Mouse (Mus musculus): ENCODE results near the gene Gm10100. TPM values are rescaled to one million over a fixed set of nuclear protein-coding genes. Genes with fewer than 3 reads are reported as not detected.
"Not testable (repeated sequence)": the region's sequence is repeated elsewhere in the genome, so short reads cannot be mapped to it uniquely, and the experiment has no call there.

Gene Gm10100
- total RNA-seq, 2 experiments from 2014 or later, result not detected

- DNase-seq, result no peak
These were observed 27.2 kb downstream of the Gm10100 start for GRCm38 (mm10) chr10:77753448-77753847.

GRCm38 (mm10) chr10:77759582-77759981 lies 33.3 kb downstream of the Gm10100 start, which contains the start of gene Gm3233:
Gene Gm3233 (minus strand): TSS chr10:77759682.
- not testable (repeated sequence) for DNase-seq

- DNase-seq, result no peak
These were observed 43.4 kb downstream of the Gm10100 start for GRCm38 (mm10) chr10:77769727-77770126.

- DNase-seq, result not testable (repeated sequence)
These were observed 44.9 kb downstream of the Gm10100 start, which contains the start of gene Gm3238 for GRCm38 (mm10) chr10:77771225-77771624. Gene Gm3238 (minus strand): TSS chr10:77771325.

GRCm38 (mm10) chr10:77772142-77772541 lies 45.9 kb downstream of the Gm10100 start:
- DNase-seq, result not testable (repeated sequence)

Other genes starting within 250 kb of the Gm10100 start
- gene Fam207a, start 210.7 kb upstream of the Gm10100 start, total RNA-seq (2021), result 10 to 100 TPM; 12.6 to 13.2 TPM
- 1 to 10 TPM; 2.0 to 2.5 TPM for gene Itgb2, start 196.2 kb upstream of the Gm10100 start, total RNA-seq (2021)
- gene Pttg1ip, start 144.8 kb upstream of the Gm10100 start, total RNA-seq (2021), result 100 to 1,000 TPM; 113 to 119 TPM
- 10 to 100 TPM; 90.9 to 97.9 TPM for gene Sumo3, start 120.4 kb upstream of the Gm10100 start, total RNA-seq (2021)
- gene Gm49325, start 120.3 kb upstream of the Gm10100 start, total RNA-seq (2021), result 10 to 100 TPM; 15.9 to 20.8 TPM
- gene Ube2g2, start 104.2 kb upstream of the Gm10100 start, total RNA-seq (2021), result 10 to 100 TPM; 56.1 to 63.8 TPM
- not detected for gene Tspear, start 39.9 kb upstream of the Gm10100 start, total RNA-seq (2021)
- gene Gm19402, start 35.7 kb upstream of the Gm10100 start, total RNA-seq (2021), result not detected
- not detected for gene Gm9508, start 29.3 kb upstream of the Gm10100 start, total RNA-seq (2021)
- not detected for gene Gm10272, start 19.9 kb upstream of the Gm10100 start, total RNA-seq (2021)
- not detected for gene Gm10024, start 15.0 kb upstream of the Gm10100 start, total RNA-seq (2021)
- gene Gm10142, start 10.7 kb upstream of the Gm10100 start, total RNA-seq (2021), result not detected
- gene Krtap12-1, start 5.9 kb upstream of the Gm10100 start, total RNA-seq (2021), result not detected
- gene Gm18596, start 16.2 kb downstream of the Gm10100 start, total RNA-seq (2021), result not detected
- gene Gm9736, start 24.9 kb downstream of the Gm10100 start, total RNA-seq (2021), result not detected
- not detected for gene Gm3233, start 33.2 kb downstream of the Gm10100 start, total RNA-seq (2021)
- gene Gm3238, start 44.8 kb downstream of the Gm10100 start, total RNA-seq (2021), result not detected
- not detected for gene Gm7138, start 50.5 kb downstream of the Gm10100 start, total RNA-seq (2021)
- gene Gm3250, start 56.1 kb downstream of the Gm10100 start, total RNA-seq (2021), result not detected
- not detected for gene Gm7137, start 61.7 kb downstream of the Gm10100 start, total RNA-seq (2021)
- not detected for gene Gm9639, start 68.6 kb downstream of the Gm10100 start, total RNA-seq (2021)
- gene Gm19668, start 72.6 kb downstream of the Gm10100 start, total RNA-seq (2021), result not detected
- not detected for gene Gm9507, start 85.4 kb downstream of the Gm10100 start, total RNA-seq (2021)
- gene Gm2696, start 88.2 kb downstream of the Gm10100 start, total RNA-seq (2021), result not detected
- not detected for gene Krtap10-4, start 100.6 kb downstream of the Gm10100 start, total RNA-seq (2021)
- not detected for gene Krtap10-10, start 109.5 kb downstream of the Gm10100 start, total RNA-seq (2021)
- gene Gm36176, start 120.3 kb downstream of the Gm10100 start, total RNA-seq (2021), result not detected
- gene Gm10318, start 126.4 kb downstream of the Gm10100 start, total RNA-seq (2021), result not detected
- gene Gm3285, start 135.5 kb downstream of the Gm10100 start, total RNA-seq (2021), result not detected
- gene Lrrc3, start 176.1 kb downstream of the Gm10100 start, total RNA-seq (2021), result 1 to 10 TPM; 1.6 to 1.8 TPM
- gene Trpm2, start 244.1 kb downstream of the Gm10100 start, total RNA-seq (2021), result 1 to 10 TPM in 1 of 2 experiments, under 1 TPM in 1; 0.33 to 1.0 TPM